Mouse (Mus musculus) megakaryocyte, adult 5-6 weeks (primary cell): ENCODE measurements around the gene Cd163l1. TPM values are rescaled to one million over a fixed set of nuclear protein-coding genes. Genes with fewer than 3 reads are reported as not detected.

Source experiments
- ATAC-seq: 2 replicates; pipeline ENCODE4 v1.8.0; 2016; ENCODE audit warnings: mild to moderate bottlenecking, inconsistent platforms; ENCODE audit not compliant: poor library complexity, severe bottlenecking
- total RNA-seq, 2 experiments: library from RNA; stranded (forward) in 1 of 2; stranded (reverse) in 1 of 2; fragments of 153-499, 151-499 nt in 1 of 2; fragments of 221-1000, 200-1000 nt in 1 of 2; gene quantifications; 2 replicates each; pipeline versions ENCODE4 v1.2.3 to v1.2.4; 2015 to 2017

Cd163l1 gene
- total RNA-seq, 2 experiments from 2014 or later = 0.11 to 0.44 TPM

- ATAC-seq = no peak
Observed at GRCm38 (mm10) chr7:140219268-140219667, 1.2 kb downstream of the Cd163l1 start.

- no peak for ATAC-seq
Observed at GRCm38 (mm10) chr7:140220375-140220774, 2.3 kb downstream of the Cd163l1 start.

- no peak for ATAC-seq
Observed at GRCm38 (mm10) chr7:140224209-140224608, 6.1 kb downstream of the Cd163l1 start.

GRCm38 (mm10) chr7:140228476-140228875 is 10.4 kb downstream of the Cd163l1 start:
- no peak for ATAC-seq

GRCm38 (mm10) chr7:140231026-140231425 is 13.0 kb downstream of the Cd163l1 start:
- no peak for ATAC-seq

- ATAC-seq = no peak
Observed at GRCm38 (mm10) chr7:140233696-140234095, 15.6 kb downstream of the Cd163l1 start.

GRCm38 (mm10) chr7:140247216-140247615 is 29.1 kb downstream of the Cd163l1 start, which contains the start of gene 5830411N06Rik:
Gene 5830411N06Rik (plus strand): TSS chr7:140247284.
- ATAC-seq = no peak

GRCm38 (mm10) chr7:140253780-140254299 is 35.8 kb downstream of the Cd163l1 start:
- ATAC-seq = peak; percentile 62

Other genes starting within 250 kb of the Cd163l1 start
- gene 6430531B16Rik, start 239.5 kb upstream of the Cd163l1 start, total RNA-seq (2015) = 1.1 and 1.2 TPM in 2 replicates
- 0.89 and 2.3 TPM in 2 replicates for gene 6430531B16Rik, start 239.5 kb upstream of the Cd163l1 start, total RNA-seq (2017)
- gene Adam8, start 225.7 kb upstream of the Cd163l1 start, total RNA-seq (2015) = 35.0 and 43.7 TPM in 2 replicates
- 39.3 and 51.1 TPM in 2 replicates for gene Adam8, start 225.7 kb upstream of the Cd163l1 start, total RNA-seq (2017)
- 32.2 and 34.0 TPM in 2 replicates for gene Zfp511, start 181.9 kb upstream of the Cd163l1 start, total RNA-seq (2015)
- 19.9 and 22.8 TPM in 2 replicates for gene Zfp511, start 181.9 kb upstream of the Cd163l1 start, total RNA-seq (2017)
- gene Tubgcp2, start 181.6 kb upstream of the Cd163l1 start, total RNA-seq (2015) = 17.8 and 18.8 TPM in 2 replicates
- 29.7 and 36.7 TPM in 2 replicates for gene Tubgcp2, start 181.6 kb upstream of the Cd163l1 start, total RNA-seq (2017)
- not detected in 2 replicates for gene Msx3, start 169.2 kb upstream of the Cd163l1 start, total RNA-seq (2015)
- not detected in 2 replicates for gene Msx3, start 169.2 kb upstream of the Cd163l1 start, total RNA-seq (2017)
- gene Caly, start 135.7 kb upstream of the Cd163l1 start, total RNA-seq (2015) = not detected in 2 replicates
- gene Caly, start 135.7 kb upstream of the Cd163l1 start, total RNA-seq (2017) = not detected in 2 replicates
- not detected in 2 replicates for gene Prap1, start 124.9 kb upstream of the Cd163l1 start, total RNA-seq (2015)
- gene Prap1, start 124.9 kb upstream of the Cd163l1 start, total RNA-seq (2017) = not detected in 2 replicates
- 13.0 and 15.8 TPM in 2 replicates for gene Fuom, start 115.8 kb upstream of the Cd163l1 start, total RNA-seq (2015)
- 12.1 and 16.0 TPM in 2 replicates for gene Fuom, start 115.8 kb upstream of the Cd163l1 start, total RNA-seq (2017)
- gene Paox, start 102.5 kb upstream of the Cd163l1 start, total RNA-seq (2015) = 12.9 and 16.9 TPM in 2 replicates
- 8.7 and 11.3 TPM in 2 replicates for gene Paox, start 102.5 kb upstream of the Cd163l1 start, total RNA-seq (2017)
- 72.7 and 97.4 TPM in 2 replicates for gene Echs1, start 101.8 kb upstream of the Cd163l1 start, total RNA-seq (2015)
- gene Echs1, start 101.8 kb upstream of the Cd163l1 start, total RNA-seq (2017) = 71.3 and 87.9 TPM in 2 replicates
- gene Mtg1, start 80.7 kb upstream of the Cd163l1 start, total RNA-seq (2015) = 10.2 and 17.4 TPM in 2 replicates
- 5.9 and 14.4 TPM in 2 replicates for gene Mtg1, start 80.7 kb upstream of the Cd163l1 start, total RNA-seq (2017)
- gene Sprn, start 63.4 kb upstream of the Cd163l1 start, total RNA-seq (2015) = not detected in 2 replicates
- gene Sprn, start 63.4 kb upstream of the Cd163l1 start, total RNA-seq (2017) = not detected in 2 replicates
- not detected in 2 replicates for gene Olfr522, start 53.5 kb upstream of the Cd163l1 start, total RNA-seq (2015)
- gene Olfr522, start 53.5 kb upstream of the Cd163l1 start, total RNA-seq (2017) = not detected in 2 replicates
- not detected in 2 replicates for gene Olfr523, start 45.0 kb upstream of the Cd163l1 start, total RNA-seq (2015)
- gene Olfr523, start 45.0 kb upstream of the Cd163l1 start, total RNA-seq (2017) = not detected in 2 replicates
- gene Olfr524, start 12.3 kb upstream of the Cd163l1 start, total RNA-seq (2015) = not detected in 2 replicates
- not detected in 2 replicates for gene Olfr524, start 12.3 kb upstream of the Cd163l1 start, total RNA-seq (2017)
- not detected in 2 replicates for gene 5830411N06Rik, start 29.0 kb downstream of the Cd163l1 start, total RNA-seq (2015)
- 0.33 TPM in 1 of 2 replicates, not detected in the other for gene 5830411N06Rik, start 29.0 kb downstream of the Cd163l1 start, total RNA-seq (2017)
- not detected in 2 replicates for gene Olfr525, start 102.6 kb downstream of the Cd163l1 start, total RNA-seq (2015)
- gene Olfr525, start 102.6 kb downstream of the Cd163l1 start, total RNA-seq (2017) = not detected in 2 replicates
- gene Olfr527, start 115.8 kb downstream of the Cd163l1 start, total RNA-seq (2015) = not detected in 2 replicates
- not detected in 2 replicates for gene Olfr527, start 115.8 kb downstream of the Cd163l1 start, total RNA-seq (2017)
- gene Olfr60, start 143.4 kb downstream of the Cd163l1 start, total RNA-seq (2015) = 0.11 TPM in 1 of 2 replicates, not detected in the other
- not detected in 2 replicates for gene Olfr60, start 143.4 kb downstream of the Cd163l1 start, total RNA-seq (2017)
- not detected in 2 replicates for gene Olfr530, start 158.1 kb downstream of the Cd163l1 start, total RNA-seq (2015)
- not detected in 2 replicates for gene Olfr530, start 158.1 kb downstream of the Cd163l1 start, total RNA-seq (2017)
- not detected in 2 replicates for gene Olfr531, start 184.7 kb downstream of the Cd163l1 start, total RNA-seq (2015)
- gene Olfr531, start 184.7 kb downstream of the Cd163l1 start, total RNA-seq (2017) = not detected in 2 replicates
- gene Olfr532, start 203.4 kb downstream of the Cd163l1 start, total RNA-seq (2015) = not detected in 2 replicates
- not detected in 2 replicates for gene Olfr532, start 203.4 kb downstream of the Cd163l1 start, total RNA-seq (2017)
- not detected in 2 replicates for gene Olfr533, start 245.1 kb downstream of the Cd163l1 start, total RNA-seq (2015)
- not detected in 2 replicates for gene Olfr533, start 245.1 kb downstream of the Cd163l1 start, total RNA-seq (2017)